Mouse (Mus musculus) liver, embryonic 15.5 days (tissue): Measurements from ENCODE around the gene Akirin1. TPM values are rescaled to one million over a fixed set of nuclear protein-coding genes. Genes with fewer than 3 reads are reported as not detected.

Experiments
- ATAC-seq: fragments of 200-750 bp; cut with Nextera tagmentation; 2 replicates; pipeline ENCODE4 v1.8.0; 2017; ENCODE audit warnings: moderate number of reproducible peaks, mild to moderate bottlenecking, moderate library complexity; ENCODE audit not compliant: insufficient read depth
- H3K27ac ChIP-seq: fragments of 300-500 bp; sonication (generic); replicated peaks from 2 replicates; pipeline ENCODE4 v1.5.1; 2015; ENCODE audit warnings: mild to moderate bottlenecking, inconsistent platforms
- H3K27me3 ChIP-seq: fragments of 300-500 bp; sonication (generic); 2 replicates; pipeline ENCODE4 v1.6.1; 2015; ENCODE audit warnings: mild to moderate bottlenecking, inconsistent platforms
- H3K36me3 ChIP-seq: fragments of 300-500 bp; sonication (generic); replicated peaks from 2 replicates; pipeline ENCODE4 v1.6.1; 2015; ENCODE audit warnings: moderate library complexity, mild to moderate bottlenecking, inconsistent platforms
- H3K4me1 ChIP-seq: fragments of 300-500 bp; sonication (generic); replicated peaks from 2 replicates; pipeline ENCODE4 v1.6.1; 2015; ENCODE audit warnings: inconsistent platforms
- H3K4me2 ChIP-seq: fragments of 300-500 bp; sonication (generic); 2 replicates; pipeline ENCODE4 v1.6.1; 2015; ENCODE audit warnings: moderate library complexity, mild to moderate bottlenecking, inconsistent platforms
- H3K4me3 ChIP-seq: fragments of 300-500 bp; sonication (generic); replicated peaks from 2 replicates; pipeline ENCODE4 v1.5.1; 2015; ENCODE audit warnings: mild to moderate bottlenecking, inconsistent platforms
- H3K9ac ChIP-seq: fragments of 300-500 bp; sonication (generic); 2 replicates; pipeline ENCODE4 v1.6.1; 2015; ENCODE audit warnings: moderate library complexity, mild to moderate bottlenecking, inconsistent platforms
- H3K9me3 ChIP-seq: fragments of 300-500 bp; sonication (generic); replicated peaks from 2 replicates; pipeline ENCODE4 v1.6.1; 2016; ENCODE audit warnings: inconsistent platforms
- WGBS: fragments of 180-500 bp; shearing (Covaris S2); methylation state at CpG from one replicate; pipeline ENCODE4 v1.1.7; 2015; ENCODE audit warnings: mixed read lengths; ENCODE audit not compliant: insufficient replicate concordance; 5-methylcytosine and 5-hydroxymethylcytosine counted together
- polyA plus RNA-seq: library from polyadenylated mRNA; unstranded; fragments of >200 nt; fragmentation: Nextera tagmentation; extraction: Ambion mirVana; gene quantifications from 2 replicates; pipeline ENCODE4 v1.2.1, GENCODE M21; 2015

Gene Akirin1
- polyA plus RNA-seq, 1 experiment from 2014 or later: 23.6 TPM

DNA sequence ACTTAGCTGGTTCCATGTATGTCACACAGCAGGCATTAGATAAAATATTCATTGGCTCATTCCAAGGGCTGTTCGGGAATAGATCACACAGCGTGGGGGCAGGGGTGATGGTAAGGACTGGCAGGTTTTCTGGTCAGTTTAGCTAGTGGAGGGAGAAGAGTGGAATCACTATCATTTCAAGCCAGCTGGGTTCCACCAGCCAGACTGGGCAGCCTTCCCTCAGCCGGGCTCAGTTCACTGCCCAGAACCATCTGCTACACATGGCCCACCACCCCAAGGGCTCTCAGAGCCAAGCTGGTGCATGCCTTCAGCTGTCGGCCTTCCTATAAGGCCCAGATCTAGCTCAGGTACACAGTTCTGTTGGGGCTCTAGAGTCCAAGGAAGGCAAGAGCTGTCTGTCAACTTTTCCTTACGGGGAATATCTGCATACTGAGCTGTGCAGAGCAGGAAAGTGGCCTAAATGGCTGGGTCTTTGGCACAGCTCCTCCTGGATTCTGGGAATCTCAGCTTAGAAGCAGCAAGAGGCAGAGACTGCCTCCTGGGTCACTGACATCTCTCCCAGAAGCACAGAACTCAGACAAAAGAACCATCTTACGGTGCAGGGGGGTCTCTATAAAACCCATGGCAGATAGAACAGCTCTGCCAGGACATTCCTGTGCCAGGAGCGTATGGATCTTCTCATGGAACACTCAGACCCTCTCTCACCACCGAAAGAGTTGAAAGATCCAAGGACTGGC is 64.5 kb downstream of the Akirin1 start:
- H3K4me2 ChIP-seq: peak overlapping the region; percentile 71; the same call in 1 of the 2 replicates
- no peak for ATAC-seq
- peaks cover 69% of the 10 kb centered on the region for H3K27me3 ChIP-seq
- no peaks in the 10 kb centered on the region for H3K36me3 ChIP-seq
- no peak overlapping the region for H3K27ac ChIP-seq
- H3K9me3 ChIP-seq: no peaks in the 10 kb centered on the region
- H3K4me1 ChIP-seq: peaks cover 5% of the 10 kb centered on the region; the same call in 1 of the 2 replicates
- 55% methylated on average over 8 of the region's 8 CpGs for WGBS
- H3K4me3 ChIP-seq: no peak overlapping the region; the same call in 1 of the 2 replicates
- H3K9ac ChIP-seq: no peak overlapping the region

GRCm38 (mm10) chr4:123685046-123685445 is 65.1 kb downstream of the Akirin1 start:
- no peak overlapping the region for H3K9ac ChIP-seq
- H3K4me1 ChIP-seq: peaks cover 5% of the 10 kb centered on the region; the same call in 1 of the 2 replicates
- no peak overlapping the region for H3K27ac ChIP-seq
- H3K4me2 ChIP-seq: no peak overlapping the region
- no peaks in the 10 kb centered on the region for H3K36me3 ChIP-seq
- ATAC-seq: no peak
- no peak overlapping the region for H3K4me3 ChIP-seq
- 66% methylated on average over 7 of the region's 7 CpGs for WGBS
- peaks cover 64% of the 10 kb centered on the region for H3K27me3 ChIP-seq
- no peaks in the 10 kb centered on the region for H3K9me3 ChIP-seq

Other genes with a start within 250 kb of the Akirin1 start
- 8.4 and 9.6 TPM in 2 replicates for gene Macf1, start 66.0 kb downstream of the Akirin1 start, polyA plus RNA-seq
- 144 and 157 TPM in 2 replicates for gene Ndufs5, start 32.1 kb downstream of the Akirin1 start, polyA plus RNA-seq
- not detected in 2 replicates for gene Rhbdl2, start 37.5 kb upstream of the Akirin1 start, polyA plus RNA-seq
- 0.03 TPM in 1 of 2 replicates, not detected in the other for gene 4933427I04Rik, start 109.3 kb upstream of the Akirin1 start, polyA plus RNA-seq
- gene Mycbp, start 154.5 kb upstream of the Akirin1 start, polyA plus RNA-seq: 40.2 and 45.1 TPM in 2 replicates
- gene Rragc, start 167.1 kb upstream of the Akirin1 start, polyA plus RNA-seq: 20.0 and 22.3 TPM in 2 replicates
- gene 4930535I16Rik, start 167.7 kb upstream of the Akirin1 start, polyA plus RNA-seq: not detected in 2 replicates